Mouse (Mus musculus) neural tube, embryonic 12.5 days (tissue): ENCODE measurements at regions not wholly inside any gene's neighbourhood (a gene's known extent, or its start where the extent isn't known, plus 50 kb on each side); places are given as distances from the start of the nearest gene placed in this dataset.
A peak's percentile ranks its signal among the peaks of the same experiment; 100 is the strongest.

Experiments
- ATAC-seq: fragments of 200-750 bp; cut with Nextera tagmentation; 2 replicates; pipeline ENCODE4 v1.8.0; 2017; ENCODE audit warnings: low read depth, mild to moderate bottlenecking, moderate TSS enrichment, moderate library complexity; ENCODE audit not compliant: low FRiP score
- H3K27ac ChIP-seq: fragments of 300-500 bp; sonication (generic); 2 replicates; pipeline ENCODE4 v1.5.1; 2016
- H3K27me3 ChIP-seq: fragments of 300-500 bp; sonication (generic); replicated peaks from 2 replicates; pipeline ENCODE4 v1.6.1; 2016; ENCODE audit warnings: mild to moderate bottlenecking
- H3K36me3 ChIP-seq: fragments of 300-500 bp; sonication (generic); 2 replicates; pipeline ENCODE4 v1.6.1; 2016; ENCODE audit warnings: mild to moderate bottlenecking
- H3K4me1 ChIP-seq: fragments of 300-500 bp; sonication (generic); 2 replicates; pipeline ENCODE4 v1.6.1; 2016
- H3K4me2 ChIP-seq: fragments of 300-500 bp; sonication (generic); replicated peaks from 2 replicates; pipeline ENCODE4 v1.6.1; 2016; ENCODE audit warnings: mild to moderate bottlenecking
- H3K4me3 ChIP-seq: fragments of 300-500 bp; sonication (generic); 2 replicates; pipeline ENCODE4 v1.5.1; 2016
- H3K9ac ChIP-seq: fragments of 300-500 bp; sonication (generic); 2 replicates; pipeline ENCODE4 v1.6.1; 2016; ENCODE audit warnings: mild to moderate bottlenecking
- H3K9me3 ChIP-seq: fragments of 300-500 bp; sonication (generic); 2 replicates; pipeline ENCODE4 v1.6.1; 2016; ENCODE audit warnings: mild to moderate bottlenecking
- WGBS: fragments of 180-500 bp; shearing (Covaris S2); methylation state at CpG from one replicate; pipeline ENCODE4 v1.1.7; 2016; 5-methylcytosine and 5-hydroxymethylcytosine counted together

- H3K27ac ChIP-seq = no peak overlapping the region
- ATAC-seq = no peak
- H3K27me3 ChIP-seq = no peaks in the 10 kb centered on the region
- no peak overlapping the region for H3K4me2 ChIP-seq
- no peaks in the 10 kb centered on the region for H3K4me1 ChIP-seq
- no peaks in the 10 kb centered on the region for H3K9me3 ChIP-seq
- 71% methylated on average over 2 of the region's 2 CpGs for WGBS
- no peak overlapping the region for H3K4me3 ChIP-seq
- no peaks in the 10 kb centered on the region for H3K36me3 ChIP-seq
- H3K9ac ChIP-seq = no peak overlapping the region
Measured at GRCm38 (mm10) chr2:92784916-92785315, 130.0 kb upstream of the Syt13 start.

GRCm38 (mm10) chr2:92787925-92788410, 126.9 kb upstream of the Syt13 start:
- no peaks in the 10 kb centered on the region for H3K36me3 ChIP-seq
- H3K9me3 ChIP-seq = no peaks in the 10 kb centered on the region
- no peak for ATAC-seq
- no peaks in the 10 kb centered on the region for H3K4me1 ChIP-seq
- 68% methylated on average over 4 of the region's 4 CpGs for WGBS
- no peak overlapping the region for H3K9ac ChIP-seq
- H3K27ac ChIP-seq = no peak overlapping the region
- no peak overlapping the region for H3K4me2 ChIP-seq
- H3K27me3 ChIP-seq = no peaks in the 10 kb centered on the region
- no peak overlapping the region for H3K4me3 ChIP-seq

GRCm38 (mm10) chr2:92788875-92789274, 126.0 kb upstream of the Syt13 start:
- H3K9ac ChIP-seq = no peak overlapping the region
- no peak overlapping the region for H3K4me2 ChIP-seq
- no peak for ATAC-seq
- no peak overlapping the region for H3K27ac ChIP-seq
- no peaks in the 10 kb centered on the region for H3K9me3 ChIP-seq
- no peak overlapping the region for H3K4me3 ChIP-seq
- 82% methylated on average over 5 of the region's 5 CpGs for WGBS
- H3K36me3 ChIP-seq = no peaks in the 10 kb centered on the region
- no peaks in the 10 kb centered on the region for H3K4me1 ChIP-seq
- H3K27me3 ChIP-seq = no peaks in the 10 kb centered on the region

- no peak for ATAC-seq
- H3K27ac ChIP-seq = no peak overlapping the region
- no peaks in the 10 kb centered on the region for H3K9me3 ChIP-seq
- no peaks in the 10 kb centered on the region for H3K36me3 ChIP-seq
- no peaks in the 10 kb centered on the region for H3K4me1 ChIP-seq
- H3K4me3 ChIP-seq = no peak overlapping the region
- H3K9ac ChIP-seq = no peak overlapping the region
- WGBS = 88% methylated on average over 2 of the region's 2 CpGs
- H3K4me2 ChIP-seq = no peak overlapping the region
- H3K27me3 ChIP-seq = no peaks in the 10 kb centered on the region
Measured at GRCm38 (mm10) chr2:92790374-92790773, 124.5 kb upstream of the Syt13 start.

GRCm38 (mm10) chr2:92799770-92800169, 115.1 kb upstream of the Syt13 start:
- no peak overlapping the region for H3K4me3 ChIP-seq
- no peaks in the 10 kb centered on the region for H3K27me3 ChIP-seq
- 88% methylated on average over 4 of the region's 4 CpGs for WGBS
- H3K9me3 ChIP-seq = no peaks in the 10 kb centered on the region
- H3K27ac ChIP-seq = no peak overlapping the region
- no peak overlapping the region for H3K4me2 ChIP-seq
- no peaks in the 10 kb centered on the region for H3K36me3 ChIP-seq
- H3K4me1 ChIP-seq = no peaks in the 10 kb centered on the region
- no peak for ATAC-seq
- H3K9ac ChIP-seq = no peak overlapping the region

- no peak for ATAC-seq
- H3K9ac ChIP-seq = no peak overlapping the region
- no peak overlapping the region for H3K4me2 ChIP-seq
- no peak overlapping the region for H3K27ac ChIP-seq
- H3K27me3 ChIP-seq = no peaks in the 10 kb centered on the region
- no peak overlapping the region for H3K4me3 ChIP-seq
- 71% methylated on average over 5 of the region's 5 CpGs for WGBS
- H3K9me3 ChIP-seq = no peaks in the 10 kb centered on the region
- H3K4me1 ChIP-seq = no peaks in the 10 kb centered on the region
- no peaks in the 10 kb centered on the region for H3K36me3 ChIP-seq
Measured at GRCm38 (mm10) chr2:92800667-92801066, 114.2 kb upstream of the Syt13 start.

- Histone ChIP-seq H3K36me3 (no peaks in the 10 kb centered on the region), H3K27me3 (0 out of 2 replicates have a peak, but pooled peaks cover 6% of the 10 kb centered on the region), H3K9me3 (no peaks in the 10 kb centered on the region), H3K27ac (no peak overlapping the region), H3K4me2 (no peak overlapping the region), H3K4me1 (peaks cover 17% of the 10 kb centered on the region), H3K9ac (no peak overlapping the region), H3K4me3 (no peak overlapping the region)
- no peak for ATAC-seq
- 80% methylated on average over 1 of the region's 1 CpGs for WGBS
Measured at GRCm38 (mm10) chr2:92804916-92805315, 110.0 kb upstream of the Syt13 start.

- Histone ChIP-seq H3K9ac (no peak overlapping the region), H3K9me3 (no peaks in the 10 kb centered on the region), H3K4me1 (peaks cover 17% of the 10 kb centered on the region), H3K36me3 (no peaks in the 10 kb centered on the region), H3K27me3 (0 out of 2 replicates have a peak, but pooled peaks cover 6% of the 10 kb centered on the region), H3K4me3 (no peak overlapping the region), H3K4me2 (no peak overlapping the region), H3K27ac (no peak overlapping the region)
- 39% methylated on average over 4 of the region's 4 CpGs for WGBS
- ATAC-seq = no peak
Measured at GRCm38 (mm10) chr2:92805761-92806160, 109.1 kb upstream of the Syt13 start.

GRCm38 (mm10) chr2:92806481-92807195, 108.3 kb upstream of the Syt13 start:
- Histone ChIP-seq H3K9me3 (no peaks in the 10 kb centered on the region), H3K4me1 (peaks cover 17% of the 10 kb centered on the region), H3K27me3 (0 out of 2 replicates have a peak, but pooled peaks cover 6% of the 10 kb centered on the region), H3K4me3 (no peak overlapping the region), H3K9ac (no peak overlapping the region), H3K27ac (0 out of 2 replicates have a peak overlapping the region, but pooled peaks have one; percentile 21), H3K4me2 (no peak overlapping the region), H3K36me3 (no peaks in the 10 kb centered on the region)
- WGBS = 31% methylated on average over 5 of the region's 7 CpGs
- ATAC-seq = no peak

GRCm38 (mm10) chr2:92807404-92807803, 107.5 kb upstream of the Syt13 start:
- 0 out of 2 replicates have a peak, but pooled peaks cover 6% of the 10 kb centered on the region for H3K27me3 ChIP-seq
- H3K9ac ChIP-seq = no peak overlapping the region
- no peak overlapping the region for H3K27ac ChIP-seq
- H3K4me2 ChIP-seq = no peak overlapping the region
- 3% methylated on average over 8 of the region's 8 CpGs for WGBS
- H3K9me3 ChIP-seq = no peaks in the 10 kb centered on the region
- H3K4me1 ChIP-seq = peaks cover 17% of the 10 kb centered on the region
- no peaks in the 10 kb centered on the region for H3K36me3 ChIP-seq
- no peak overlapping the region for H3K4me3 ChIP-seq
- no peak for ATAC-seq

GRCm38 (mm10) chr2:92808121-92808520, 106.8 kb upstream of the Syt13 start:
- no peak overlapping the region for H3K27ac ChIP-seq
- no peaks in the 10 kb centered on the region for H3K9me3 ChIP-seq
- H3K4me3 ChIP-seq = no peak overlapping the region
- no peak overlapping the region for H3K4me2 ChIP-seq
- WGBS = 75% methylated on average over 4 of the region's 4 CpGs
- 0 out of 2 replicates have a peak, but pooled peaks cover 6% of the 10 kb centered on the region for H3K27me3 ChIP-seq
- ATAC-seq = no peak
- H3K36me3 ChIP-seq = no peaks in the 10 kb centered on the region
- no peak overlapping the region for H3K9ac ChIP-seq
- H3K4me1 ChIP-seq = peaks cover 17% of the 10 kb centered on the region

- ATAC-seq = no peak
- no peak overlapping the region for H3K9ac ChIP-seq
- H3K4me1 ChIP-seq = peaks cover 17% of the 10 kb centered on the region
- H3K36me3 ChIP-seq = no peaks in the 10 kb centered on the region
- H3K4me2 ChIP-seq = no peak overlapping the region
- H3K4me3 ChIP-seq = no peak overlapping the region
- H3K27me3 ChIP-seq = 0 out of 2 replicates have a peak, but pooled peaks cover 6% of the 10 kb centered on the region
- H3K9me3 ChIP-seq = no peaks in the 10 kb centered on the region
- H3K27ac ChIP-seq = no peak overlapping the region
- 20% methylated on average over 3 of the region's 3 CpGs for WGBS
Measured at GRCm38 (mm10) chr2:92809226-92809625, 105.7 kb upstream of the Syt13 start.
